Mouse (Mus musculus) MEL (cell line): ENCODE data around the gene Cd83.

ENCODE experiments used
- CTCF ChIP-seq, 3 experiments: IDR thresholded peaks in 2 of 3; conservative IDR thresholded peaks in 1 of 3; 2 replicates each; pipeline ENCODE4 v1.5.1; 2011 to 2012; ENCODE audit warnings: low read length in 3 of 3, low read depth in 2 of 3, mild to moderate bottlenecking in 2 of 3, improper control_type of control experiment in 1 of 3, inconsistent platforms in 1 of 3, mixed read lengths in 1 of 3, moderate library complexity in 1 of 3; ENCODE audit not compliant: control insufficient read depth in 1 of 3, insufficient read depth in 1 of 3, poor library complexity in 1 of 3, severe bottlenecking in 1 of 3
- ELF1 ChIP-seq: IDR thresholded peaks from 2 replicates; pipeline ENCODE4 v1.6.1; 2014; ENCODE audit warnings: low read depth, mild to moderate bottlenecking, inconsistent platforms, low read length, improper control_type of control experiment, moderate library complexity
- EP300 ChIP-seq, 2 experiments: IDR thresholded peaks; 2 replicates each; pipeline ENCODE4 v1.6.1; 2011; ENCODE audit warnings: improper control_type of control experiment in 2 of 2, low read length in 2 of 2, low read depth in 1 of 2, mild to moderate bottlenecking in 1 of 2
- MXI1 ChIP-seq: IDR thresholded peaks from 2 replicates; pipeline ENCODE4 v1.6.1; 2011; ENCODE audit warnings: mild to moderate bottlenecking, low read depth, low read length, improper control_type of control experiment
- POLR2A ChIP-seq, 2 experiments: IDR thresholded peaks; 2 replicates each; pipeline ENCODE4 v1.6.1; 2011 to 2012; ENCODE audit warnings: low read length in 2 of 2, mild to moderate bottlenecking in 2 of 2, control low read depth in 1 of 2, improper control_type of control experiment in 1 of 2, low read depth in 1 of 2, moderate library complexity in 1 of 2; ENCODE audit not compliant: control insufficient read depth in 1 of 2, insufficient read depth in 1 of 2, poor library complexity in 1 of 2
- ZC3H11A ChIP-seq: IDR thresholded peaks from 2 replicates; pipeline ENCODE4 v1.6.1; 2012; ENCODE audit warnings: low read depth, mild to moderate bottlenecking, inconsistent platforms, low read length, improper control_type of control experiment
- ZKSCAN1 ChIP-seq: IDR thresholded peaks from 2 replicates; pipeline ENCODE4 v1.6.1; 2012; ENCODE audit warnings: low read depth, mild to moderate bottlenecking, inconsistent platforms, low read length, improper control_type of control experiment, moderate library complexity

DNA sequence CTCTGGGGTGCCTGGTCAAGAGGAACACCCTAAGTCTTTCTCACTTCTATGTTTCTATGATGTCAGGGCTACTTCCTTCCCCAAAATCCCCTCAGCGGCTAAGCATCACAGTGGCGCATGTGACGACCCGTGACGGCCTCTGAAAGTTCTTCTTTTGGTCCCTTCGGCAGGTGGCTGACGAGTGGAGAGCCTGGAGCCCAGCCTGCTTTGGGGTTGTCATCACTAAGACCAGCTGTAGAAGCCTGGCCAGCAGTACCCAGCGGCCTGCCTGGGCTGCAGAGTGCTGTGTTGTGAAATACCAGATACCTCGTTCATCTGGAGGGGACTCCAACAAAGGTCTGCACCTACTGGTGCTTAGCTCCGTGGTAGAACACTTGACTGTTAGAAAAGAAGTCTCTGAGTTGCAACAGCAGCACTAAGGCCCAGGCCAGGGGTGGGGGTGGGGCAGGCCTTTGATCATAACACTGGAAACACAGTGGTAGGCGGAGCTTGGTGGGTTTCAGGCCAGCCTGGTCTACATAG is 19.2 kb upstream of the Cd83 start:
- no peak for TF ChIP-seq MXI1
- no peak for TF ChIP-seq ZKSCAN1
- TF ChIP-seq CTCF (IDR thresholded peaks at IDR 0.05 in 2 of 3, conservative IDR thresholded peaks at IDR 0.05 in 1 of 3; ENCODE audit: control insufficient read depth in 1 of 3, insufficient read depth in 1 of 3, low read depth in 2 of 3, low read length in 3 of 3, poor library complexity in 1 of 3, severe bottlenecking in 1 of 3) = no peak
- no peak for TF ChIP-seq ELF1
- TF ChIP-seq POLR2A (IDR thresholded peaks at IDR 0.05; ENCODE audit: control insufficient read depth in 1 of 2, insufficient read depth in 1 of 2, low read depth in 1 of 2, low read length in 2 of 2, poor library complexity in 1 of 2) = no peak
- no peak for TF ChIP-seq ZC3H11A
- TF ChIP-seq EP300 (IDR thresholded peaks at IDR 0.05; ENCODE audit: low read depth in 1 of 2, low read length in 2 of 2) = no peak
